Mouse (Mus musculus): ENCODE measurements at regions not wholly inside any gene's neighbourhood (a gene's known extent, or its start where the extent isn't known, plus 50 kb on each side); places are given as distances from the start of the nearest gene placed in this dataset.

DNA sequence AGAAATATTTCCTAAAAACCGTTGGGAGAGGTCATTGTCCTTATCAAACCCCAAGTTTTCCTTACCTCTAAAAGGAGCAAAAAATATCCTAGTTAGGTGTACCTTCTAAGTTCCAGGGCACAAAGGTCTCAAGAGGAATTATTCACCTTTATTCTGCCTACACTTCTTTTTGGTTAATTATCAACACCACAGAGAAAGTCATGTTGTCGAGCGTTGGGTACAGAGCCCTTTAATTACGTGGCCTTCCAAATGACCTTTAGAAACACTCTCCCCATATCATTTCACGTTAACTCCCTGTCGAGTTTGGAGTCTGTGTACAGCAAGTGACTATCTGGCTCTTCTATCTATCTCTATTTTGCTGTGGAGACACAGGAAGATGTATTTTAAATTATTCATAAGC lies 90.7 kb upstream of the Gm765 start:
- no peak for DNase-seq

DNA sequence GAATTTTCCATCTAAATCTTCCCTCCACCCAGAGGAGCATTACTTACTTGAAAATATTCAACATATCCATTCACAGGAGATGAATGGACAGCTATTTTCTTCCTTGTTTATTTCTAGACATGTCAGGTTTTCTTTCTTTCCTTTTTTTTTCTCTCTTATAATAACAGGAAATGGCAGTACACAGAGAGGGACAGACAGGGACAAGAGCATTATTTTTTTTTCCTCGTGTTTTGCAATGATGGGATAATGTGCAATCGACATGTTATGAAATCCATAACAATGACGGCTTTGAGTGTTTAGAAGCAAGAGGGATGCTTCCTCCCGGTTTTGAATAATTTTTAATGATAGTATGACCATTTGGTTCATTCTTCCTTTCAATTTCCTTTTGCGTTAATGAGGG lies 86.6 kb upstream of the Gm765 start:
- DNase-seq: no peak

DNA sequence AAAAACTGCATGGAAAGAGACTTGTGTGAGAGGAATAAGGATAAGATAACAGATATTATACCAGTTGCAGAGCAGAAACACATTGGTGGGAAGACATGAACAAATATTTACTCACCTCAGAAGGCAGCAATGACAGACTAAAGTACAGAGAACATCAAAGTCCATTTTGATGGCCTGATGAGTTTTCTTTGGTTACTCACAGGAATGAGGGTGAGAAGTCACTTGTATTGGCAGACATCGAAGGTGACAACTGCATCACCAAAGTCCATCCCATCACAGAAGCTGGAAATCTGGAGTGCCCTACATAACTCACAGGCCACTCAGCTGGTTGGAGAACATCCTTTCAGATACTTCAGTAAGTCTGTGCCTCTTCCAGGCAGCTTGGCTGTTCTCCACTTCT lies 60.1 kb upstream of the Gm765 start:
- no peak for DNase-seq

- no peak for DNase-seq
Measured at GRCm38 (mm10) chr6:98394589-98394988, 52.0 kb upstream of the Gm765 start.
